Mouse (Mus musculus) liver, embryonic 14.5 days (tissue): ENCODE data around the gene Ybey.

Source experiments
- CTCF ChIP-seq: IDR thresholded peaks from 2 replicates; pipeline ENCODE4 v1.5.1; 2016; ENCODE audit warnings: antibody characterized with exemption, low read depth, control low read depth
- EP300 ChIP-seq: IDR thresholded peaks from 2 replicates; pipeline ENCODE4 v1.6.1; 2016; ENCODE audit warnings: antibody characterized with exemption, low read depth

GRCm38 (mm10) chr10:76445996-76446681, 22.8 kb downstream of the Ybey start:
- TF ChIP-seq CTCF (no peak), EP300 (0 out of 2 replicates have a peak, but pooled peaks have one; percentile 24)
